Mouse (Mus musculus) ES-E14 (cell line): ENCODE data around the gene Otof. TPM values are rescaled to one million over a fixed set of nuclear protein-coding genes. Genes with fewer than 3 reads are reported as not detected.

Experiments
- DNase-seq: peaks from one replicate; pipeline ENCODE4 v3.0.0-alpha.2; 2013; ENCODE audit warnings: low read depth, low spot score
- H3K27ac ChIP-seq: 2 replicates; pipeline ENCODE4 v1.5.1; 2012; ENCODE audit warnings: low read depth, mild to moderate bottlenecking, low read length, moderate library complexity, mixed read lengths; ENCODE audit not compliant: poor library complexity, insufficient read depth, severe bottlenecking
- H3K36me3 ChIP-seq: 2 replicates; pipeline ENCODE4 v1.6.1; 2012; ENCODE audit warnings: mild to moderate bottlenecking, low read length, moderate library complexity, mixed read lengths; ENCODE audit not compliant: control insufficient read depth, poor library complexity, insufficient read depth, severe bottlenecking
- H3K4me1 ChIP-seq, 2 experiments: fragments of 150-350 bp in 1 of 2; sonication (generic) in 1 of 2; 2 replicates each; pipeline ENCODE4 v1.6.1; 2012; ENCODE audit warnings: low read length in 2 of 2, mild to moderate bottlenecking in 1 of 2, mixed read lengths in 1 of 2; ENCODE audit not compliant: control insufficient read depth in 2 of 2, insufficient read depth in 2 of 2, poor library complexity in 1 of 2
- H3K4me3 ChIP-seq, 2 experiments: fragments of 150-350 bp in 1 of 2; sonication (generic) in 1 of 2; 2 replicates each; pipeline ENCODE4 v1.5.1; 2012; ENCODE audit warnings: low read length in 2 of 2, low read depth in 1 of 2, mild to moderate bottlenecking in 1 of 2, mixed read lengths in 1 of 2; ENCODE audit not compliant: insufficient read depth in 1 of 2, poor library complexity in 1 of 2, severe bottlenecking in 1 of 2
- H3K9ac ChIP-seq: 2 replicates; pipeline ENCODE4 v1.6.1; 2012; ENCODE audit warnings: low read depth, mild to moderate bottlenecking, low read length, mixed read lengths; ENCODE audit not compliant: poor library complexity, insufficient read depth, severe bottlenecking
- H3K9me3 ChIP-seq: fragments of 150-350 bp; sonication (generic); 2 replicates; pipeline ENCODE4 v1.6.1; 2012; ENCODE audit warnings: low read depth, mild to moderate bottlenecking, low read length; ENCODE audit not compliant: control insufficient read depth, insufficient read depth
- CHD2 ChIP-seq: IDR thresholded peaks from 2 replicates; pipeline ENCODE4 v1.6.1; 2014; ENCODE audit warnings: mild to moderate bottlenecking, low read depth, low read length, inconsistent platforms
- HCFC1 ChIP-seq: IDR thresholded peaks from 2 replicates; pipeline ENCODE4 v1.6.1; 2012; ENCODE audit warnings: low read length, inconsistent platforms, borderline replicate concordance; ENCODE audit not compliant: insufficient read depth
- MAFK ChIP-seq: IDR thresholded peaks from 2 replicates; pipeline ENCODE4 v1.6.1; 2014; ENCODE audit warnings: mild to moderate bottlenecking, low read depth, low read length, inconsistent platforms; ENCODE audit not compliant: insufficient read depth
- ZC3H11A ChIP-seq: IDR thresholded peaks from 2 replicates; pipeline ENCODE4 v1.6.1; 2012; ENCODE audit warnings: low read depth, mild to moderate bottlenecking, inconsistent platforms, low read length, borderline replicate concordance
- ZNF384 ChIP-seq: IDR thresholded peaks from 2 replicates; pipeline ENCODE4 v1.6.1; 2012; ENCODE audit warnings: low read depth, low read length, inconsistent platforms
- in situ Hi-C, 2 experiments: fragments of 600-800 bp; cut with MboI; formaldehyde crosslinking; loops; one replicate each; pipeline ENCODE4 v1.15.1; 2025; ENCODE audit warnings: low sequenced_read_pairs in 2 of 2, inconsistent platforms in 1 of 2; ENCODE audit not compliant: unreplicated experiment in 2 of 2
- total RNA-seq: library from RNA; depleted of rRNA; stranded (reverse); fragments of 300-350 nt; gene quantifications from 2 replicates; pipeline ENCODE4 v1.2.3, GENCODE M21; 2012; rRNA removed

Otof gene
- total RNA-seq = 0.18 and 0.26 TPM in 2 replicates

DNA sequence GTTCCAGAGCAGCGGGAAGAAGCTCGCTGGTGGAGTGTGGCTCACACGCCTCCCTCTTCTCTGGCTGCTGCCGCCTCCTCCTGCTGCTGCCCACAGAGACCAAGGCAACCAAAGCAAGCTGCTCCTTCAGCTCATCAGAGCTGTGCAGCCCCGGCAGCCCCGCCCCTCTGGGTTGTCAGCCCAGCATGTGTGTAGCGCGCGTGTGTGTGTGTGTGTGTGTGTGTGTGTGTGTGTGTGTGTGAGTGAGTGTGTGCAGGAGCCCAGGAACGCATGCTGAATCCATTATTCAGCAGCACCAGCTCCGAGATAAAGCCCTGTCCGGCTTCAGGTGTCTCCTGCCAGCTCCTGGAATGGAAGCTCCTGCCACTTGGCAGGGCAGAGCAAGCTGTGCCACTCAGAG lies at the start of gene Otof:
Otof (minus strand) TSS at position 112 of the 400 bp plus-strand sequence.
- no peak within 1 kb of the TSS; the same call in 1 of the 2 replicates for H3K27ac ChIP-seq
- no peak within 1 kb of the TSS for H3K9ac ChIP-seq
- TF ChIP-seq ZNF384 (no peak), ZC3H11A (no peak)
- no peak for DNase-seq
- no peaks in the 10 kb centered on the region for H3K36me3 ChIP-seq
- in situ Hi-C loops = no loop called here
- peaks cover 3 to 7% of the 10 kb centered on the region in 2 experiments; a peak in 1 of 4 replicates for H3K4me1 ChIP-seq
- H3K4me3 ChIP-seq = no peak within 1 kb of the TSS
- H3K9me3 ChIP-seq = no peaks in the 10 kb centered on the region

DNA sequence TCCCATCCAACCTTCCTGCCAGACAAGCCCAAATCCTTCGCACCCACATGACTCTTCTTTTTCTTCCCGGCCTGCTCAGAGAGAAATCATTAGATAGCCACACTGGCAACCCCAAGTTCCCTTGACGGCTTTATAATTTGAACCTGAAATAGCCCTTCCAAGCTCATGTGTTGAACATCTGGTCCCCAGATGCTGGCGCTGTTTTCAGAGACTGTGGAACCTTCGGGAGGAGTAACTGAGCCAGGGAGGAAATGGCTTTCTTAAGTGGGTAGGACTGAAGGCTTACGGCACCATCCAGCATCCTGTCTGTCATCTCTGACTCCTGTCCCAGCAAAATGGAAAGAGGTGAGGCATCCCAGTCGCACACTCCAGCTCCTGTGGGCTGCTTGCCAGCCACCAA lies 35.6 kb upstream of the Otof start:
- Histone ChIP-seq H3K9me3 (no peaks in the 10 kb centered on the region), H3K9ac (no peak overlapping the region), H3K4me3 (no peak overlapping the region), H3K4me1 (peaks cover 2 to 3% of the 10 kb centered on the region in 2 experiments; a peak in 1 of 4 replicates), H3K36me3 (no peaks in the 10 kb centered on the region), H3K27ac (no peak overlapping the region)
- no peak for TF ChIP-seq MAFK
- TF ChIP-seq ZNF384 = no peak
- no peak for TF ChIP-seq HCFC1
- no peak for TF ChIP-seq ZC3H11A
- no peak for TF ChIP-seq CHD2
- in situ Hi-C loops = no loop called here
- no peak for DNase-seq

DNA sequence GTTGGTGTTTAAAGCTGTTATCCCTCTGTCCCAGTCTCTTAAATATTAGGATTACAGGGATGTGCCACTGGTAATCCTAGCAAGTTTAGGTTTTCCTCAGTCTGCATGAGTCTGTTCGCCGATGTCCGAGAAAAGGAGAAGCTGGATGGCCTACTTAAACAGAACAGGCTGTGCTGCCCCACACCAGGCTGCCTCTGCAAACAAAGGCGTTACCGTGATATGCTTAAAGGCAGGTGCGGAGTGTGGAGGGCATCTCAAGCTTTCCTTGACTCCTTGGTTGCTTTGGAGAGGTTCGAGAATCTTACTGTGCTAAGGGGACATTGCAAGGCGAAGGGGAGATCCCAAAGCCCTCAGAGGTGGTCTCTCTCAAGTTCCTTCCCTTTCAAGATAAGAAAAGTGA lies 35.1 kb upstream of the Otof start:
- no peaks in the 10 kb centered on the region for H3K9me3 ChIP-seq

DNA sequence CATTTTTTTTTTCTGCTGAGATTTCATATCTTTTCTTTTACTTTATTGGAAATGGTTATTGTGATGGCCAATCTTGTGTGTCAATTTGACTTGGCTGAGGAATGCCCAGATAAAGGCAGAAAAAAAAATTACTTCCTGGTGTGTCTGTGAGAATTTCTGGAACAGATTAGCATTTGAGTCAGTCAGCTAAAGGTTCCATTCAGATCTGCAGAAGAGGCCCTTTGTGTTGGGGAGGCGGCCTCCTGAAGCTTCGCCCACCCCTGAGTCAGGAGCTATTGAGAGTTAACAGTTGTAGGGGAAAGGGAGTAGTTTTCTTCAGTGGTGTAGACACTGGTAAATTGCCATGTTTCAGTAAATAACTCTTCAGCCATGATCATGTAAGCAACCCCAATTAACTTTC lies 33.6 kb upstream of the Otof start:
- no peak overlapping the region for H3K27ac ChIP-seq
- TF ChIP-seq ZNF384 = no peak
- no peak for TF ChIP-seq CHD2
- no peak for TF ChIP-seq MAFK
- no peak for TF ChIP-seq HCFC1
- TF ChIP-seq ZC3H11A = no peak

More for the DNA sequence above, 35.1 kb upstream of the Otof start:
- H3K27ac ChIP-seq = no peak overlapping the region
- no peak overlapping the region for H3K4me3 ChIP-seq
- peaks cover 2 to 3% of the 10 kb centered on the region in 2 experiments; a peak in 1 of 4 replicates for H3K4me1 ChIP-seq
- no peak overlapping the region for H3K9ac ChIP-seq
- no peak for TF ChIP-seq MAFK
- no peak for TF ChIP-seq HCFC1
- TF ChIP-seq ZNF384 = no peak
- TF ChIP-seq CHD2 = no peak
- no peak for TF ChIP-seq ZC3H11A
- no peak for DNase-seq
- H3K36me3 ChIP-seq = no peaks in the 10 kb centered on the region
- in situ Hi-C loops = no loop called here

DNA sequence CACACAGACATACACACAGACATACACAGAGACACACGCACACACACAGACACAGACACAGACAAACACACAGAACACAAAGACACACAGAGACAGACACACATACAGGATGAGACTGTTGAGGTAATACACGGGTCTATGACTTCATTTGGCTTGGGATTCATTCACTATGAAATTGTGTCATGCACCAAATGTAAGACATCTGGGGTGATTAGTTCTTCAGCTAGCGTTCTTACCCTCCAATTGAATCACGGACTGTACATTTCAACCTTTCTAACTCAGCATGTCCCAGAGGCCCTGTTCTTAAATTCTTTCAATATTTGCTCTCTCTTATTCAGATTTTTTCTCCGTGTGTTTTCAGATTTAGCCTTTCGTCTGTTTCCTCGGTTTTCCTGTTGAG lies 32.9 kb upstream of the Otof start:
- in situ Hi-C loops = no loop called here
- Histone ChIP-seq H3K9ac (no peak overlapping the region), H3K4me1 (peaks cover 2 to 3% of the 10 kb centered on the region in 2 experiments; a peak in 1 of 4 replicates), H3K36me3 (no peaks in the 10 kb centered on the region), H3K27ac (no peak overlapping the region), H3K4me3 (no peak overlapping the region), H3K9me3 (no peaks in the 10 kb centered on the region)
- no peak for TF ChIP-seq ZNF384
- no peak for TF ChIP-seq MAFK
- no peak for TF ChIP-seq ZC3H11A
- TF ChIP-seq HCFC1 = no peak
- TF ChIP-seq CHD2 = no peak
- DNase-seq = no peak

More for the DNA sequence above, 33.6 kb upstream of the Otof start:
- no peak for DNase-seq
- Histone ChIP-seq H3K4me1 (peaks cover 2 to 3% of the 10 kb centered on the region in 2 experiments; a peak in 1 of 4 replicates), H3K9me3 (no peaks in the 10 kb centered on the region), H3K36me3 (no peaks in the 10 kb centered on the region), H3K4me3 (no peak overlapping the region), H3K9ac (no peak overlapping the region)
- in situ Hi-C loops = no loop called here
